Mouse (Mus musculus) olfactory bulb, adult 2 months (tissue): ENCODE measurements at regions not wholly inside any gene's neighbourhood (a gene's known extent, or its start where the extent isn't known, plus 50 kb on each side); places are given as distances from the start of the nearest gene placed in this dataset.

ENCODE experiments used
- H3K27ac ChIP-seq: fragments of 200-500 bp; 2 replicates; pipeline ENCODE4 v1.5.1; 2012; ENCODE audit warnings: low read depth, low read length; ENCODE audit not compliant: insufficient read depth
- H3K4me1 ChIP-seq: fragments of 200-500 bp; 2 replicates; pipeline ENCODE4 v1.6.1; 2012; ENCODE audit warnings: low read length; ENCODE audit not compliant: control insufficient read depth, insufficient read depth
- H3K4me3 ChIP-seq: fragments of 200-500 bp; 2 replicates; pipeline ENCODE4 v1.5.1; 2012; ENCODE audit warnings: mild to moderate bottlenecking, low read depth, low read length, moderate library complexity; ENCODE audit not compliant: insufficient read depth
- CTCF ChIP-seq: fragments of 200-500 bp; IDR thresholded peaks from 2 replicates; pipeline ENCODE4 v1.5.1; 2012; ENCODE audit warnings: low read depth, mild to moderate bottlenecking, low read length, moderate library complexity; ENCODE audit not compliant: insufficient read depth
- POLR2A ChIP-seq: fragments of 200-500 bp; IDR thresholded peaks from 2 replicates; pipeline ENCODE4 v1.6.1; 2012; ENCODE audit warnings: mild to moderate bottlenecking, low read depth, low read length, moderate library complexity; ENCODE audit not compliant: insufficient read depth
- WGBS: fragments of 180-500 bp; shearing (Covaris S2); methylation state at CpG from one replicate; pipeline ENCODE4 v1.1.7; 2018; 5-methylcytosine and 5-hydroxymethylcytosine counted together

DNA sequence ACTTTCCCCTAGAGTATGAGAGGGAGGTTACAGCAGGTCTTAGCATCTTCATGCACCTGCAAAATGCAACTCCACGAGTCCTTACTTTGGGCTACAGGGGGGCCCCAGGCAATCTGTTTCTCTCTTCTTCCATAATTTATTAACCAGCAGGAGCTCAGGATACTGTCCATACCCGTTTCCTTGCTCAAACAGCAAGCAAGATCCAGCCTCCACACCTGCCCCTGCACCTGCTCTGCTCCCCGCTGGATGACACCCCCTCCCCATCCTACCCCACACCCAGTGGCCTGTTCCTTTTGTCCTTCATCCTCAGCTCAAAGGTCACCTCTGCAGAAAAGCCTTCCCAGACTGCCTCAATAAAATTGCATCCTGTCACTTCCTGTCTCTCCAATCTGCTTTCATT is 56.1 kb upstream of the Shb start:
- no peak overlapping the region for H3K4me3 ChIP-seq
- no peak for TF ChIP-seq POLR2A
- TF ChIP-seq CTCF, result no peak
- 56% methylated on average over 3 of the region's 3 CpGs for WGBS
- no peak overlapping the region for H3K27ac ChIP-seq
- H3K4me1 ChIP-seq, result peaks cover 6% of the 10 kb centered on the region; the same call in 1 of the 2 replicates

DNA sequence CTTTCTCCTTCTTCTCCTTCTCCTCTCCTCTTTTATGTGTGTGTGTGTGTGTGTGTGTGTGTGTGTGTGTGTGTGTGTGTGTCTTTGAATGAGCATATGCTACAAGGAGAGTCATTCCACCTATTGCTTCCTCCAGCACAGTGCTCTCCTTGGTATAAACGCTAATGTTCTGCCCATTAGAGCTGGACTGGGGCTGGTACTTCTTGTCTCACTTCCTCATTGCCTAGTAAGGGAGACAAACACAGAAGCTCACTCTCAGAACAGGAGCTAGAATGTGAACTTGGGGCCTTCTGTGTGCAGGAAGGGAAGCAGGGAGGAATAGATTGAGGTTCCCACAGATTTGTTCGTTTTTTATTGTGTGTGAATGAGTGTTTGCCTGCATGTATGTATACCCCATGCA is 54.9 kb upstream of the Shb start:
- Histone ChIP-seq H3K4me3 (no peak overlapping the region), H3K4me1 (peaks cover 6% of the 10 kb centered on the region; the same call in 1 of the 2 replicates), H3K27ac (no peak overlapping the region)
- 89% methylated on average over 2 of the region's 2 CpGs for WGBS
- TF ChIP-seq POLR2A, result no peak
- no peak for TF ChIP-seq CTCF

DNA sequence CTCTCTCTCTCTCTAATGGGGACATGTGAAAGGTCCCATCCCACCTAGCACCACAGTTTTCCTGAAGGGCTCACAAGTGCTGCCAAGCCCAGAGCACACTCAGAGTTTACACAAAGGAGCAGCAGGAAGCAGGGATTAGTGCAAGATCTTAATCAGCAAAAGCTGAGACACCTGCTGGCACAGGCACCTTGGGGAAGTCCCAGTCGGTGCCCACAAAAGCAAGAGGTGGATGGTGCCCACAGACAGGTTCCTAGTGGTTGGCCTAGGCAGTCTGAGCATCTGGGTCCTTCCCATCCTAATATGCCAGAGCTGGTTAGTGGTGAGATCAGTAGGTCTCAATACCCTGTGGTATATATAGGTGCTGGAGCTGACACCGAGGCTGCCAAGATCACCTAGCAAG is 54.0 kb upstream of the Shb start:
- H3K4me3 ChIP-seq, result no peak overlapping the region
- H3K4me1 ChIP-seq, result peaks cover 1% of the 10 kb centered on the region; the same call in 1 of the 2 replicates
- no peak overlapping the region for H3K27ac ChIP-seq
- no peak for TF ChIP-seq CTCF
- no peak for TF ChIP-seq POLR2A
- 48% methylated on average over 2 of the region's 2 CpGs for WGBS

DNA sequence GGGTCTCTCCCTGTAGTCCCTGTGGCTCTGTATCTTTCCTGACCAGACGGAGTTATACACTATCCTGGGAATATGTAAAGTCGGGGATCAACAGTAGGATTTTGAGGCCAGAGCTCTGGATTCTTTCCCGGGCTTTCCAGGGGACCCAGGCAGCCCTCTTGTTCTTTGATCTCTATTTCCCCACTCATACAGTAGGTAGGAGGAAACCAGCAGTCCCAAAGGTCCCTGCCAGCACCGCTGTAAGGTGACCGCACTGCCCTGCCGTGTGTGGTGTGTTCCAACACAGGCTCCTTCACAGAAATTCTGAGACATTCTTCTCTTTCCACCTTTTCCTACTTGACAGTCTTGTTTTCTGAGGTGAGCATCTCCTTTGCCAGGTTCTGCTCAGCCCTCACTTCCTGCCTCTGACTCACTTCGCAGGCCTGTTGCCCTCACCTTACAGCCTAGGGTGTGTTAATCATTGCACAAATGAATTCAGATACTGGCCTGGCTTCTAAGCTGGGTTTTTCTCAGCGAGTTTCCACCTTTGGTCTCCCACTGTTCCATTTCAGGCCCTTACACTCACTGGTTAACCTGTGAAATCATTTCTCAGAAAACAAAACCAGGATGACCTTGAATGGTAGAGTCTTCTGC is 53.0 kb upstream of the Shb start:
- 76% methylated on average over 8 of the region's 8 CpGs for WGBS
- Histone ChIP-seq H3K4me3 (no peak overlapping the region), H3K27ac (no peak overlapping the region), H3K4me1 (no peaks in the 10 kb centered on the region)
- TF ChIP-seq POLR2A, result no peak
- no peak for TF ChIP-seq CTCF

DNA sequence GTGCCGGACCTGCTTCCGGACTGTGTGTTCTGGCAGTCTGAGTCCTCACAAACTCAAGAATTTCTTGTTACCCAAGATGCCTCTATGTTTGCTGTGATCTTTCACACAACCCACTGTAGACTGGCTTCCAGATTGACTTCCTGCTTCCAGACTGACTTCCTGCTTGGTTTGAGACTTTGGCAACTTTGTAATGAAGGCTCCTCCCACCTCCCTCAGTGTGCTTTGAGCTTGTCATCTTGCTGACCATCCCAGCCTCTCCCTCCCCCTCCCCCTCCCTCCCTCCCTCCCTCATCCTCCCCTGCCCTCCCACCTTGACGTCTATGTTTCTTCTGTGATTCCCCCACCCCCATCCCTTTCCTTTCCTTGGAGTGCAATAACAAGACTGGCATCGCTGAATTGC is 51.7 kb upstream of the Shb start:
- H3K27ac ChIP-seq, result no peak overlapping the region
- TF ChIP-seq CTCF (no peak), POLR2A (no peak)
- WGBS, result 64% methylated on average over 4 of the region's 4 CpGs
- H3K4me1 ChIP-seq, result no peaks in the 10 kb centered on the region
- no peak overlapping the region for H3K4me3 ChIP-seq

DNA sequence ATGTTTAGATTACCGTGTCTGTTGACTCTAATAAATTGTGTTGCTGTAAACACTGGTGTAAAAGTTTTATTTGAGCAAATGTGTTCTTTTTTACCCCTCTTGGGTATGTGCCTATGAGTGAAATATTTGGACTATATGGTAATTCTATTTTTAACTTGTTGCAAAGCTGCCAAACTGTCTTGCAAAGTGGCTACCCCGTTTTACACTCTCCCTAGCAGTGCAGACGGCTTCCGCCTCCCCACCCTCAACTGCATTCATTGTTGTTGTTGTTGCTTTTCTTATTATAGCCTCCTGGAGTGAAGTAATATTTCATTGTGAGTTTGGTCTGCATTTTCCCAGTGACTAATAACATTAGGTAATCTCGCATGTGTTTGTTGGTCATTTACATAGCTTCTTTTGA is 50.2 kb upstream of the Shb start:
- H3K27ac ChIP-seq, result no peak overlapping the region
- WGBS, result 52% methylated on average over 5 of the region's 5 CpGs
- no peak for TF ChIP-seq CTCF
- no peak for TF ChIP-seq POLR2A

More for the DNA sequence above, 50.2 kb upstream of the Shb start:
- H3K4me3 ChIP-seq, result no peak overlapping the region
- no peaks in the 10 kb centered on the region for H3K4me1 ChIP-seq
